Mouse (Mus musculus) CH12.LX (cell line): ENCODE measurements around the gene Sgsm2. TPM values are rescaled to one million over a fixed set of nuclear protein-coding genes. Genes with fewer than 3 reads are reported as not detected.

ENCODE experiments used
- DNase-seq: peaks from one replicate; pipeline ENCODE4 v3.0.0-alpha.2; 2013; ENCODE audit errors: extremely low read depth
- H3K27ac ChIP-seq: 2 replicates; pipeline ENCODE4 v1.5.1; 2012; ENCODE audit warnings: low read depth, mild to moderate bottlenecking, control low read depth, moderate library complexity; ENCODE audit not compliant: insufficient read depth
- H3K27me3 ChIP-seq: replicated peaks from 2 replicates; pipeline ENCODE3; 2012; ENCODE audit warnings: inconsistent platforms
- H3K36me3 ChIP-seq, 2 experiments: replicated peaks in 1 of 2; 2 replicates each; pipeline versions ENCODE3 to v1.6.1; 2012; ENCODE audit warnings: inconsistent platforms in 1 of 2, low read length in 1 of 2, mild to moderate bottlenecking in 1 of 2, mixed read lengths in 1 of 2, moderate library complexity in 1 of 2; ENCODE audit not compliant: control insufficient read depth in 1 of 2, insufficient read depth in 1 of 2
- H3K4me1 ChIP-seq, 2 experiments: 2 replicates each; pipeline ENCODE4 v1.6.1; 2012; ENCODE audit warnings: inconsistent platforms in 1 of 2, moderate library complexity in 1 of 2; ENCODE audit not compliant: insufficient read depth in 2 of 2, control insufficient read depth in 1 of 2
- H3K4me2 ChIP-seq: 2 replicates; pipeline ENCODE4 v1.6.1; 2012; ENCODE audit warnings: low read depth, mild to moderate bottlenecking, control low read depth; ENCODE audit not compliant: poor library complexity, insufficient read depth, severe bottlenecking
- H3K4me3 ChIP-seq, 3 experiments: fragments of 150-350 bp in 1 of 3; sonication (generic) in 1 of 3; replicated peaks in 1 of 3; 2 replicates each; pipeline versions ENCODE3 to v1.5.1; 2011 to 2012; ENCODE audit warnings: low read depth in 2 of 3, low read length in 2 of 3, mild to moderate bottlenecking in 2 of 3, moderate library complexity in 2 of 3, control low read depth in 1 of 3, improper control_type of control experiment in 1 of 3, inconsistent platforms in 1 of 3, mixed read lengths in 1 of 3; ENCODE audit not compliant: poor library complexity in 1 of 3
- H3K79me2 ChIP-seq: replicated peaks from 2 replicates; pipeline ENCODE4 v1.6.1; 2012; ENCODE audit warnings: mild to moderate bottlenecking, moderate library complexity; ENCODE audit not compliant: control insufficient read depth, poor library complexity, insufficient read depth, severe bottlenecking; ENCODE audit errors: extremely low read depth
- H3K9ac ChIP-seq: 2 replicates; pipeline ENCODE4 v1.6.1; 2012; ENCODE audit warnings: low read depth, mild to moderate bottlenecking, control low read depth, moderate library complexity; ENCODE audit not compliant: insufficient read depth
- H3K9me3 ChIP-seq: replicated peaks from 2 replicates; pipeline ENCODE3; 2012; ENCODE audit warnings: low read length, inconsistent platforms, mixed read lengths
- CHD1 ChIP-seq: IDR thresholded peaks from 2 replicates; pipeline ENCODE4 v1.6.1; 2012; ENCODE audit warnings: low read depth, low read length, improper control_type of control experiment, inconsistent platforms
- CTCF ChIP-seq, 2 experiments: IDR thresholded peaks in 1 of 2; conservative IDR thresholded peaks in 1 of 2; 2 replicates each; pipeline ENCODE4 v1.5.1; 2011 to 2012; ENCODE audit warnings: low read depth in 2 of 2, low read length in 2 of 2, improper control_type of control experiment in 1 of 2, inconsistent platforms in 1 of 2, mild to moderate bottlenecking in 1 of 2, moderate library complexity in 1 of 2
- E2F4 ChIP-seq: IDR thresholded peaks from 2 replicates; pipeline ENCODE4 v1.6.1; 2011; ENCODE audit warnings: low read depth, low read length, improper control_type of control experiment; ENCODE audit not compliant: insufficient replicate concordance
- ELF1 ChIP-seq: IDR thresholded peaks from 2 replicates; pipeline ENCODE4 v1.6.1; 2014; ENCODE audit warnings: low read depth, mild to moderate bottlenecking, inconsistent platforms, low read length, improper control_type of control experiment
- EP300 ChIP-seq: IDR thresholded peaks from 2 replicates; pipeline ENCODE4 v1.6.1; 2011; ENCODE audit warnings: low read length, improper control_type of control experiment
- ETS1 ChIP-seq: conservative IDR thresholded peaks from 2 replicates; pipeline ENCODE4 v1.6.1; 2012; ENCODE audit warnings: low read depth, mild to moderate bottlenecking, inconsistent platforms, low read length, improper control_type of control experiment, moderate library complexity
- GABPA ChIP-seq: IDR thresholded peaks from 2 replicates; pipeline ENCODE4 v1.6.1; 2012; ENCODE audit warnings: low read depth, low read length, improper control_type of control experiment, inconsistent platforms; ENCODE audit not compliant: insufficient replicate concordance
- HCFC1 ChIP-seq: IDR thresholded peaks from 2 replicates; pipeline ENCODE4 v1.6.1; 2012; ENCODE audit warnings: low read depth, mild to moderate bottlenecking, inconsistent platforms, low read length, improper control_type of control experiment
- JUN ChIP-seq: IDR thresholded peaks from 2 replicates; pipeline ENCODE4 v1.6.1; 2011; ENCODE audit warnings: low read depth, mild to moderate bottlenecking, low read length, improper control_type of control experiment, moderate library complexity; ENCODE audit not compliant: insufficient read depth
- MAFK ChIP-seq: IDR thresholded peaks from 2 replicates; pipeline ENCODE4 v1.6.1; 2011; ENCODE audit warnings: low read length, improper control_type of control experiment; ENCODE audit not compliant: insufficient replicate concordance
- MEF2A ChIP-seq: IDR thresholded peaks from 2 replicates; pipeline ENCODE4 v1.6.1; 2014; ENCODE audit warnings: low read depth, mild to moderate bottlenecking, inconsistent platforms, low read length, improper control_type of control experiment, borderline replicate concordance
- PAX5 ChIP-seq: IDR thresholded peaks from 2 replicates; pipeline ENCODE4 v1.6.1; 2012; ENCODE audit warnings: low read length, inconsistent platforms, mixed read lengths
- RAD21 ChIP-seq: IDR thresholded peaks from 2 replicates; pipeline ENCODE4 v1.6.1; 2011; ENCODE audit warnings: low read depth, mild to moderate bottlenecking, low read length, improper control_type of control experiment, moderate library complexity
- RCOR1 ChIP-seq: conservative IDR thresholded peaks from 2 replicates; pipeline ENCODE4 v1.6.1; 2012; ENCODE audit warnings: low read depth, mild to moderate bottlenecking, inconsistent platforms, low read length, improper control_type of control experiment
- SIN3A ChIP-seq: IDR thresholded peaks from 2 replicates; pipeline ENCODE4 v1.6.1; 2012; ENCODE audit warnings: low read length, improper control_type of control experiment, inconsistent platforms
- TBP ChIP-seq: conservative IDR thresholded peaks from 2 replicates; pipeline ENCODE4 v1.6.1; 2011; ENCODE audit warnings: low read depth, low read length, improper control_type of control experiment
- TCF12 ChIP-seq: IDR thresholded peaks from 2 replicates; pipeline ENCODE4 v1.6.1; 2014; ENCODE audit warnings: low read depth, mild to moderate bottlenecking, inconsistent platforms, low read length, improper control_type of control experiment
- UBTF ChIP-seq: IDR thresholded peaks from 2 replicates; pipeline ENCODE4 v1.6.1; 2012; ENCODE audit warnings: low read depth, mild to moderate bottlenecking, inconsistent platforms, low read length, improper control_type of control experiment, moderate library complexity
- USF2 ChIP-seq: conservative IDR thresholded peaks from 2 replicates; pipeline ENCODE4 v1.6.1; 2011; ENCODE audit warnings: low read depth, low read length, improper control_type of control experiment
- ZC3H11A ChIP-seq: IDR thresholded peaks from 2 replicates; pipeline ENCODE4 v1.6.1; 2012; ENCODE audit warnings: low read depth, mild to moderate bottlenecking, inconsistent platforms, low read length, improper control_type of control experiment
- ZKSCAN1 ChIP-seq: IDR thresholded peaks from 2 replicates; pipeline ENCODE4 v1.6.1; 2012; ENCODE audit warnings: low read depth, inconsistent platforms, low read length, improper control_type of control experiment, borderline replicate concordance
- ZMIZ1 ChIP-seq: IDR thresholded peaks from 2 replicates; pipeline ENCODE4 v1.6.1; 2012; ENCODE audit warnings: low read depth, mild to moderate bottlenecking, inconsistent platforms, low read length, improper control_type of control experiment
- ZNF384 ChIP-seq: IDR thresholded peaks from 2 replicates; pipeline ENCODE4 v1.6.1; 2012; ENCODE audit warnings: low read depth, low read length, improper control_type of control experiment, inconsistent platforms
- dilution Hi-C: fragments of 300-500 bp; cut with MboI; formaldehyde crosslinking; loops from 2 replicates; pipeline ENCODE4 v1.14.3; 2020; ENCODE audit warnings: low sequenced_read_pairs; ENCODE audit not compliant: extremely low pct_unique_long_range_greater_than_20kb, extremely low pct_ligation_motif_present
- in situ Hi-C: fragments of 300-500 bp; cut with MboI; formaldehyde crosslinking; loops from 3 replicates; pipeline ENCODE4 v1.14.3; 2019; ENCODE audit warnings: low sequenced_read_pairs, low pct_ligation_motif_present, low pct_unique_long_range_greater_than_20kb, mixed read lengths
- polyA plus RNA-seq: library from polyadenylated mRNA; unstranded; fragments of >175 nt; gene quantifications from 2 replicates; pipeline ENCODE4 v1.2.1, GENCODE M21; 2012; ENCODE audit warnings: low read depth; ENCODE audit not compliant: insufficient read length
- total RNA-seq, 2 experiments: library from RNA; depleted of rRNA; stranded (reverse); fragments of 300-350 nt in 1 of 2; fragments of >200 nt in 1 of 2; gene quantifications; 2 replicates each; pipeline ENCODE4 v1.2.3; 2012 to 2014

Gene Sgsm2
- total and polyA plus RNA-seq, 3 experiments, result 0.75 to 3.8 (median 3.1) TPM

GRCm38 (mm10) chr11:74839860-74840715, 56.8 kb downstream of the Sgsm2 start:
- Histone ChIP-seq H3K4me1 (peaks cover 24 to 49% of the 10 kb centered on the region in 2 experiments), H3K4me2 (no peak overlapping the region), H3K9me3 (peaks cover 2% of the 10 kb centered on the region), H3K9ac (no peak overlapping the region), H3K27me3 (no peaks in the 10 kb centered on the region), H3K36me3 (peaks cover 37 to 73% of the 10 kb centered on the region in 2 experiments), H3K79me2 (no peaks in the 10 kb centered on the region), H3K27ac (no peak overlapping the region), H3K4me3 (no peak overlapping the region)
- TF ChIP-seq MEF2A (no peak), E2F4 (no peak), TCF12 (no peak)
- in situ Hi-C loops (loop anchor here (25.0 kb wide), 1 partner anchor 453 kb away; no protein-coding TSS in a partner anchor), dilution Hi-C loops (no loop called here)
- DNase-seq, result no peak

- peak overlapping the region; percentile 14 for H3K9ac ChIP-seq
- dilution Hi-C loops (no loop called here), in situ Hi-C loops (loop anchor here (25.0 kb wide), 1 partner anchor 452 kb away; no protein-coding TSS in a partner anchor)
- peaks cover 31 to 71% of the 10 kb centered on the region in 2 experiments for H3K36me3 ChIP-seq
- H3K79me2 ChIP-seq, result no peaks in the 10 kb centered on the region
- peak; percentile 89 for DNase-seq
- no peaks in the 10 kb centered on the region for H3K9me3 ChIP-seq
- H3K4me3 ChIP-seq, result peak overlapping the region in 2 of 3 experiments; percentile 35 to 57
- H3K27ac ChIP-seq, result peak overlapping the region; percentile 28
- peaks cover 24 to 60% of the 10 kb centered on the region in 2 experiments for H3K4me1 ChIP-seq
- peak overlapping the region; percentile 49 for H3K4me2 ChIP-seq
- 0 out of 2 replicates have a peak, but pooled peaks have one; percentile 39 for TF ChIP-seq TBP
- peak; percentile 32; the same call in 1 of the 2 replicates for TF ChIP-seq ELF1
- no peak for TF ChIP-seq PAX5
- no peak for TF ChIP-seq ZMIZ1
- no peak for TF ChIP-seq JUN
- peak; percentile 3; the same call in 1 of the 2 replicates for TF ChIP-seq EP300
- H3K27me3 ChIP-seq, result no peaks in the 10 kb centered on the region
Measured at GRCm38 (mm10) chr11:74838971-74839370, 57.9 kb downstream of the Sgsm2 start.

GRCm38 (mm10) chr11:74838441-74838840, 58.4 kb downstream of the Sgsm2 start:
- peak; percentile 96 for DNase-seq
- in situ Hi-C loops (loop anchor here (25.0 kb wide), 1 partner anchor 451 kb away; no protein-coding TSS in a partner anchor), dilution Hi-C loops (no loop called here)
- Histone ChIP-seq H3K36me3 (peaks cover 27 to 69% of the 10 kb centered on the region in 2 experiments), H3K4me3 (peak overlapping the region; percentile 57 to 64 (median 60)), H3K9ac (peak overlapping the region; percentile 51), H3K27me3 (no peaks in the 10 kb centered on the region), H3K4me2 (peak overlapping the region; percentile 48), H3K79me2 (peaks cover 3% of the 10 kb centered on the region), H3K9me3 (no peaks in the 10 kb centered on the region), H3K27ac (peak overlapping the region; percentile 77; the same call in 1 of the 2 replicates), H3K4me1 (peaks cover 24 to 66% of the 10 kb centered on the region in 2 experiments)
- TF ChIP-seq RCOR1 (no peak), ZC3H11A (no peak), ELF1 (peak; percentile 81; the same call in 1 of the 2 replicates), MEF2A (peak; percentile 40; the same call in 1 of the 2 replicates), USF2 (no peak; the same call in 1 of the 2 replicates), SIN3A (peak; percentile 86), MAFK (no peak; the same call in 1 of the 2 replicates), HCFC1 (peak; percentile 59), ETS1 (peak; percentile 34), ZNF384 (no peak), ZKSCAN1 (no peak), CHD1 (no peak), GABPA (no peak), CTCF (conservative IDR thresholded peaks at IDR 0.05 in 1 of 2, IDR thresholded peaks at IDR 0.05 in 1 of 2; ENCODE audit: low read depth in 2 of 2, low read length in 2 of 2) (no peak), RAD21 (no peak), UBTF (no peak)
